Mouse (Mus musculus): Measurements from ENCODE around the gene 1810037I17Rik.
A peak's percentile ranks its signal among the peaks of the same experiment; 100 is the strongest.

1810037I17Rik gene

GRCm38 (mm10) chr3:122924009-122924914, at the start of gene 1810037I17Rik:
1810037I17Rik (plus strand) TSS chr3:122924203.
- peak; percentile 95 for DNase-seq (ENCODE audit: low spot score)

- no peak for DNase-seq (ENCODE audit: low spot score)
Observed at GRCm38 (mm10) chr3:122876870-122877269, 47.1 kb upstream of the 1810037I17Rik start.

GRCm38 (mm10) chr3:122877543-122877942, 46.5 kb upstream of the 1810037I17Rik start:
- DNase-seq (ENCODE audit: low spot score), result no peak

GRCm38 (mm10) chr3:122878705-122879315, 45.2 kb upstream of the 1810037I17Rik start:
- DNase-seq (ENCODE audit: low spot score), result no peak

GRCm38 (mm10) chr3:122887505-122888301, 36.3 kb upstream of the 1810037I17Rik start:
- DNase-seq (ENCODE audit: low spot score), result no peak

GRCm38 (mm10) chr3:122888371-122888819, 35.6 kb upstream of the 1810037I17Rik start:
- no peak for DNase-seq (ENCODE audit: low spot score)

GRCm38 (mm10) chr3:122894772-122895171, 29.2 kb upstream of the 1810037I17Rik start, which contains the start of gene Fabp2:
Fabp2 (plus strand) TSS chr3:122895072.
- DNase-seq (ENCODE audit: low spot score), result no peak

GRCm38 (mm10) chr3:122895189-122895731, 28.7 kb upstream of the 1810037I17Rik start:
- no peak for DNase-seq (ENCODE audit: low spot score)

GRCm38 (mm10) chr3:122898254-122898653, 25.7 kb upstream of the 1810037I17Rik start:
- no peak for DNase-seq (ENCODE audit: low spot score)

GRCm38 (mm10) chr3:122903746-122904433, 20.1 kb upstream of the 1810037I17Rik start:
- no peak for DNase-seq (ENCODE audit: low spot score)

GRCm38 (mm10) chr3:122907841-122908240, 16.2 kb upstream of the 1810037I17Rik start:
- no peak for DNase-seq (ENCODE audit: low spot score)

GRCm38 (mm10) chr3:122915493-122915892, 8.5 kb upstream of the 1810037I17Rik start:
- DNase-seq (ENCODE audit: low spot score), result no peak

- DNase-seq (ENCODE audit: low spot score), result no peak
Observed at GRCm38 (mm10) chr3:122916191-122916680, 7.8 kb upstream of the 1810037I17Rik start.

GRCm38 (mm10) chr3:122918672-122919071, 5.3 kb upstream of the 1810037I17Rik start:
- no peak for DNase-seq (ENCODE audit: low spot score)

GRCm38 (mm10) chr3:122919260-122919659, 4.7 kb upstream of the 1810037I17Rik start, which contains the start of gene Gm10959:
Gm10959 (minus strand) TSS chr3:122919360.
- no peak for DNase-seq (ENCODE audit: low spot score)

GRCm38 (mm10) chr3:122920572-122921435, 3.2 kb upstream of the 1810037I17Rik start:
- DNase-seq (ENCODE audit: low spot score), result no peak

GRCm38 (mm10) chr3:122921676-122922527, 2.1 kb upstream of the 1810037I17Rik start:
- DNase-seq (ENCODE audit: low spot score), result no peak

- no peak for DNase-seq (ENCODE audit: low spot score)
Observed at GRCm38 (mm10) chr3:122923147-122923546, 856 bp upstream of the 1810037I17Rik start.

- DNase-seq (ENCODE audit: low spot score), result no peak
Observed at GRCm38 (mm10) chr3:122929723-122930122, 5.7 kb downstream of the 1810037I17Rik start.
